Mouse (Mus musculus) ES-E14 (cell line): ENCODE results near the gene Iqgap2.

Source experiments
- HCFC1 ChIP-seq: IDR thresholded peaks from 2 replicates; pipeline ENCODE4 v1.6.1; 2012; ENCODE audit warnings: low read length, inconsistent platforms, borderline replicate concordance; ENCODE audit not compliant: insufficient read depth
- ZC3H11A ChIP-seq: IDR thresholded peaks from 2 replicates; pipeline ENCODE4 v1.6.1; 2012; ENCODE audit warnings: low read depth, mild to moderate bottlenecking, inconsistent platforms, low read length, borderline replicate concordance

- no peak for TF ChIP-seq HCFC1
- no peak for TF ChIP-seq ZC3H11A
These were observed 63.1 kb downstream of the Iqgap2 start for GRCm38 (mm10) chr13:95828616-95829015.
